Mouse (Mus musculus): Measurements from ENCODE around the gene Lrrc59. TPM values are rescaled to one million over a fixed set of nuclear protein-coding genes. Genes with fewer than 3 reads are reported as not detected.
A peak's percentile ranks its signal among the peaks of the same experiment; 100 is the strongest.
"Not testable (repeated sequence)": the region's sequence is repeated elsewhere in the genome, so short reads cannot be mapped to it uniquely, and the experiment has no call there.

Gene Lrrc59
- polyA plus RNA-seq, 1 experiment from 2014 or later, result 157 TPM

GRCm38 (mm10) chr11:94665281-94665680 lies 35.7 kb downstream of the Lrrc59 start:
- H3K27me3 ChIP-seq, result no peaks in the 10 kb centered on the region
- DNase-seq (ENCODE audit: low read depth, low spot score) (no peak), ATAC-seq (no peak)
- CTCF ChIA-PET, result no interaction called here
- TF ChIP-seq CTCF (IDR thresholded peaks at IDR 0.05), result no peak
- POLR2A ChIA-PET, result interaction anchor here (0.7 kb wide), 1 partner anchor 12 kb away, joined by 3 read pairs; the partner anchor contains the start of gene Xylt2
- in situ Hi-C loops (cut with MboI; ENCODE audit: low pct_unique_long_range_greater_than_20kb), result no loop called here

GRCm38 (mm10) chr11:94674984-94675383 lies 45.4 kb downstream of the Lrrc59 start:
- ChIA-PET CTCF (no interaction called here), POLR2A (no interaction called here)
- in situ Hi-C loops (cut with MboI; ENCODE audit: low pct_unique_long_range_greater_than_20kb), result no loop called here
- H3K27me3 ChIP-seq, result peaks cover 6% of the 10 kb centered on the region
- ATAC-seq, result no peak
- no peak for TF ChIP-seq CTCF (IDR thresholded peaks at IDR 0.05)
- DNase-seq (ENCODE audit: low read depth, low spot score), result no peak

- ATAC-seq (no peak), DNase-seq (ENCODE audit: low read depth, low spot score) (no peak)
- CTCF ChIA-PET, result no interaction called here
- POLR2A ChIA-PET, result no interaction called here
- H3K27me3 ChIP-seq, result peaks cover 6% of the 10 kb centered on the region
- in situ Hi-C loops (cut with MboI; ENCODE audit: low pct_unique_long_range_greater_than_20kb), result no loop called here
- TF ChIP-seq CTCF (IDR thresholded peaks at IDR 0.05), result no peak
Measured at GRCm38 (mm10) chr11:94675446-94675845, 45.9 kb downstream of the Lrrc59 start.

DNA sequence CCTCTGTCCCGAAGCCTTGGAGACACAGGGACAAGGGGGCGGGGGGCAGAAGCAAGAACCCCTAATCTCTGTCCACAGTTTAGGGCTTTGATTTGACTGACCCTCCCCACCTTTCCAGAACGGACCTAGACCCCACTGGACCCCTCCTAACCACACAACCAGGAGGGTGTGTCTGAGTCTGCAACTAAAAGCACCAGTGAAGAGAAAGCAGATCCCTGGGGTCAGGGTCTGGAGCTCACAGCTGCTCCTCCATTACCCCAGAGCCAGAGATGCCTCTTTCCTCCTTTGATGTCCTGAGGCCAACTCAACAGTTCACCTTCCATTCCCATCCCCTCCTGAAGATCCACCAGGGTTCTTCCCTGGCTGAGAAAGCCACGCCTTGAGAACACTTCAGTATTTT lies 46.7 kb downstream of the Lrrc59 start:
- ChIA-PET POLR2A (interaction anchor here (0.6 to 1.6 kb wide), 2 partner anchors 16 to 429 kb away, joined by 4 to 6 read pairs; no protein-coding TSS in a partner anchor), CTCF (no interaction called here)
- TF ChIP-seq CTCF (IDR thresholded peaks at IDR 0.05), result no peak
- peak; percentile 7 for ATAC-seq
- DNase-seq (ENCODE audit: low read depth, low spot score), result no peak
- peaks cover 6% of the 10 kb centered on the region for H3K27me3 ChIP-seq
- in situ Hi-C loops (cut with MboI; ENCODE audit: low pct_unique_long_range_greater_than_20kb), result no loop called here

DNA sequence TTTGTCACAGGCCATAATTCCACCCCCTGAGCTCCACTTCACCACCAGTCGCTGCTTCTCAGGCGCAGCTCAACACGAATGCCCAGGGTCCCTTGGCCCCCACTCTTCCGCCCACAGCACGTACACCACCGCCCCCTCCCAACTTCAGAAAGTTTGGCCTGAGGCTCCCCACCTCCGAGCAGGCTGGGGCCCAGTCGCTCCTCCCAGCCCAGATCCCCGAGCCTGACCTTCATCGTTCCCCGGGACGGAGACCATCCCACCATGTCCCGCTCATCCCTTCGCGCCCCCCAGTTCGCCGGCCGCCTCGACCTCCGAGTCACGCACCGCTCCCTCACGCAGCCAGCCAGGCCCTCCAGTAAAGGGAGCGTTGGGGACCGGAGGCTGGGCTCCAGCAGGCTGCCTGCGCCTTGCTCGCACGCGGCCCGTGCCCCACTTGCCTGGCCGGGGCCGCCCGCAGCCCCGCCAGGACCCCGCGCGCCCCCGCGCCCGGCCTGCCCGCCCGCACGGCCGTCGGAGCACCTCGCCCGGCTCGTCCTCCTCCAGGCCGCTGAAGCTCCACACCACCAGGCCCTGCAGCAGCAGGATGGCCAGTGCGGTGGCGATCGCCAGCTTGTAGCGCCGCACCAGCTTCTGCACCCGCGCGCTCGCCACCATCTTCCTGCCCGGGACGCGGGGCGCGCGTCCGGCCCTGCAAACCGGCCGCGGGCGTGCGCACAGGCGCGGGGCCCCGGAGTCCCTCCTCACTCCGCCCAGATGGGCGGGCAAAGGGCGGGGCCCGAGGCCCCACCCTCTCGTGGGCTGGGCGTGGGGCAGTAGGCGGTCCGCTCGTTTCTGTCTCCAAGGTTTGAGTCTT lies 47.4 kb downstream of the Lrrc59 start, which contains the start of gene Xylt2:
Gene Xylt2, minus strand, starts transcription at position 762 of the 853 bp plus-strand sequence.
- DNase-seq (ENCODE audit: low read depth, low spot score) (no peak), ATAC-seq (peak; percentile 77)
- no peak for TF ChIP-seq CTCF (IDR thresholded peaks at IDR 0.05)
- ChIA-PET CTCF (interaction anchor here (1.0 kb wide), 1 partner anchor 53 kb away, joined by 3 read pairs; no protein-coding TSS in a partner anchor), POLR2A (interaction anchor here (0.9 to 1.6 kb wide), 2 partner anchors 12 to 17 kb away, joined by 3 to 4 read pairs; no protein-coding TSS in a partner anchor)
- peaks cover 6% of the 10 kb centered on the region for H3K27me3 ChIP-seq
- in situ Hi-C loops (cut with MboI; ENCODE audit: low pct_unique_long_range_greater_than_20kb), result no loop called here

DNA sequence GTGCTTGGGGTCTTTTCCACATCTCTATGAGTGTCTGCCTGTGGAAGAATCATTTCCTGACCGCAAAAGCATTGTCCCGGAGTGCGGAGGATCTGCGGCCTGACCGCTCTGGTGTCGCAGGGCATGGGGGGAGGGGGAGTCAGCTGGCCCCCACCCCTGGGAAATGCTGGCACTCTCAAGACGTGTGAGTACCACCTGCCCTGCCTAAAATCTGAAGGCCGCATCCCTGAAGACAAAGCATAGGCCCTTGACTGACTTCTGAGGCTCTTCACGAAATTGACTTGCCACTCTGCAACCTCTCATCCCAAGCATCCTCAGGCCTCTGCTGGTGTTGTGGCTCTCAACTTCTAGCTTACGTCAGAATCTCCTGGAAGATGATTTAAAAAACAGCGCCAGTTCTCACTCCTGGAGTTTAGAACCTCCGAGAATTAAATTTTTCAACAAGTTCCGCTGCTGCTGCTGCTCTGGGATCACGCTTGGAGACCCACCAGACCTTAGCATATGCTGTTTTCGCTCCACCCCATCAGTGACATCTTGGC lies 48.1 kb downstream of the Lrrc59 start:
- POLR2A ChIA-PET, result interaction anchor here (0.9 to 1.6 kb wide), 2 partner anchors 13 to 17 kb away, joined by 3 to 4 read pairs; no protein-coding TSS in a partner anchor
- in situ Hi-C loops (cut with MboI; ENCODE audit: low pct_unique_long_range_greater_than_20kb), result no loop called here
- DNase-seq (ENCODE audit: low read depth, low spot score), result no peak
- CTCF ChIA-PET, result interaction anchor here (1.0 kb wide), 1 partner anchor 52 kb away, joined by 3 read pairs; no protein-coding TSS in a partner anchor
- peaks cover 6% of the 10 kb centered on the region for H3K27me3 ChIP-seq
- no peak for ATAC-seq
- no peak for TF ChIP-seq CTCF (IDR thresholded peaks at IDR 0.05)

DNA sequence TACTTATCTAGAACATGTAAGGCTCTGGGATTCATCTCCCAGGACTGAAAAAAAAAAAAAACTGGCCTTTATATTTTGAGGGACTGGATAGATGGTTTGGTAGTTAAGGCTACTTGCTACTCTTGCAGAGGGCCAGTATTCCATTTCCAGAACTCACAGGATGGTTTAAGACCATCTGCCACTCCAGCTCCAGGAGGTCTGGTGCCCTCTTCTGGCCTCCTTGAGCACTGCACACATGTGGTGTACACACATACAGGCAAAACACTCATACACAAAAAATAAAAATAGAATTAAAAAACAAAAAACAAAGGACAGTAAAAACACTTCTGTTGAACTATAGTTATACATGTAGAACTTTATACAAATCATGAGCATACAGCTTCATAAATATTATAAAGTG lies 51.1 kb downstream of the Lrrc59 start:
- peaks cover 6% of the 10 kb centered on the region for H3K27me3 ChIP-seq
- CTCF ChIA-PET, result no interaction called here
- no peak for TF ChIP-seq CTCF (IDR thresholded peaks at IDR 0.05)
- DNase-seq (ENCODE audit: low read depth, low spot score), result no peak
- POLR2A ChIA-PET, result no interaction called here
- in situ Hi-C loops (cut with MboI; ENCODE audit: low pct_unique_long_range_greater_than_20kb), result no loop called here
- no peak for ATAC-seq

- no peak for ATAC-seq
- POLR2A ChIA-PET, result no interaction called here
- TF ChIP-seq CTCF (IDR thresholded peaks at IDR 0.05), result no peak
- CTCF ChIA-PET, result no interaction called here
- in situ Hi-C loops (cut with MboI; ENCODE audit: low pct_unique_long_range_greater_than_20kb), result no loop called here
- H3K27me3 ChIP-seq, result peaks cover 6% of the 10 kb centered on the region
- DNase-seq (ENCODE audit: low read depth, low spot score), result no peak
Measured at GRCm38 (mm10) chr11:94681640-94682039, 52.1 kb downstream of the Lrrc59 start.

- TF ChIP-seq CTCF (IDR thresholded peaks at IDR 0.05), result no peak
- ChIA-PET POLR2A (no interaction called here), CTCF (interaction anchor here (1.0 kb wide), 1 partner anchor 10 kb away, joined by 3 read pairs; no protein-coding TSS in a partner anchor)
- ATAC-seq (no peak), DNase-seq (ENCODE audit: low read depth, low spot score) (no peak)
- H3K27me3 ChIP-seq, result peaks cover 8% of the 10 kb centered on the region
- in situ Hi-C loops (cut with MboI; ENCODE audit: low pct_unique_long_range_greater_than_20kb), result no loop called here
Measured at GRCm38 (mm10) chr11:94682427-94682826, 52.9 kb downstream of the Lrrc59 start.

GRCm38 (mm10) chr11:94687178-94687577 lies 57.6 kb downstream of the Lrrc59 start:
- in situ Hi-C loops (cut with MboI; ENCODE audit: low pct_unique_long_range_greater_than_20kb), result no loop called here

GRCm38 (mm10) chr11:94692502-94692901 lies 62.9 kb downstream of the Lrrc59 start:
- ATAC-seq; in situ Hi-C loops (cut with MboI; ENCODE audit: low pct_unique_long_range_greater_than_20kb); POLR2A ChIA-PET; DNase-seq (ENCODE audit: low read depth, low spot score): not testable (repeated sequence)
- H3K27me3 ChIP-seq, result peaks cover 10% of the 10 kb centered on the region
- CTCF ChIA-PET, result interaction anchor here (1.4 kb wide), 1 partner anchor 10 kb away, joined by 3 read pairs; no protein-coding TSS in a partner anchor

More at GRCm38 (mm10) chr11:94687178-94687577, 57.6 kb downstream of the Lrrc59 start:
- no peak for DNase-seq (ENCODE audit: low read depth, low spot score)
- H3K27me3 ChIP-seq, result peaks cover 3% of the 10 kb centered on the region
- ChIA-PET CTCF (interaction anchor here (1.4 kb wide), 1 partner anchor 18 kb away, joined by 4 read pairs; no protein-coding TSS in a partner anchor), POLR2A (no interaction called here)
- no peak for TF ChIP-seq CTCF (IDR thresholded peaks at IDR 0.05)
- ATAC-seq, result no peak

Other genes with a start within 250 kb of the Lrrc59 start
- gene Abcc3, start 236.8 kb upstream of the Lrrc59 start, polyA plus RNA-seq (2021), result 0.64 TPM
- 79.1 TPM for gene Cacna1g, start 155.6 kb upstream of the Lrrc59 start, polyA plus RNA-seq (2021)
- gene Spata20, start 143.6 kb upstream of the Lrrc59 start, polyA plus RNA-seq (2021), result 0.27 TPM
- gene Epn3, start 129.8 kb upstream of the Lrrc59 start, polyA plus RNA-seq (2021), result 48.0 TPM
- 1.3 TPM for gene Mycbpap, start 108.0 kb upstream of the Lrrc59 start, polyA plus RNA-seq (2021)
- 11.4 TPM for gene Rsad1, start 80.5 kb upstream of the Lrrc59 start, polyA plus RNA-seq (2021)
- 0.04 TPM for gene Chad, start 64.7 kb upstream of the Lrrc59 start, polyA plus RNA-seq (2021)
- 6.5 TPM for gene Acsf2, start 27.9 kb upstream of the Lrrc59 start, polyA plus RNA-seq (2021)
- gene Mrpl27, start 24.0 kb downstream of the Lrrc59 start, polyA plus RNA-seq (2021), result 54.1 TPM
- 6.9 TPM for gene Eme1, start 24.2 kb downstream of the Lrrc59 start, polyA plus RNA-seq (2021)
- 34.5 TPM for gene Xylt2, start 47.7 kb downstream of the Lrrc59 start, polyA plus RNA-seq (2021)
- not detected for gene Gm11541, start 74.7 kb downstream of the Lrrc59 start, polyA plus RNA-seq (2021)
- 2.2 TPM for gene Cdc34b, start 112.0 kb downstream of the Lrrc59 start, polyA plus RNA-seq (2021)
- gene Tmem92, start 152.9 kb downstream of the Lrrc59 start, polyA plus RNA-seq (2021), result not detected